Mouse (Mus musculus) cerebellum, adult (tissue): ENCODE data around the gene Tgfbi.
A peak's percentile ranks its signal among the peaks of the same experiment; 100 is the strongest.

ENCODE experiments used
- ATAC-seq: cut with Nextera tagmentation; 2 replicates; pipeline ENCODE4 v1.9.2; 2017; ENCODE audit warnings: mild to moderate bottlenecking, moderate library complexity, mixed read lengths; ENCODE audit not compliant: insufficient number of reproducible peaks, low FRiP score, low TSS enrichment

The Tgfbi gene

GRCm38 (mm10) chr13:56609103-56609856 is at the start of gene Tgfbi:
TSS of gene Tgfbi (plus strand) at chr13:56609523.
- no peak for ATAC-seq

GRCm38 (mm10) chr13:56559841-56560370 is 49.4 kb upstream of the Tgfbi start:
- no peak for ATAC-seq

GRCm38 (mm10) chr13:56561129-56561528 is 48.2 kb upstream of the Tgfbi start:
- no peak for ATAC-seq

GRCm38 (mm10) chr13:56563075-56563474 is 46.2 kb upstream of the Tgfbi start:
- ATAC-seq, result no peak

- no peak for ATAC-seq
Measured at GRCm38 (mm10) chr13:56566336-56566735, 43.0 kb upstream of the Tgfbi start.

- ATAC-seq, result no peak
Measured at GRCm38 (mm10) chr13:56571645-56572044, 37.7 kb upstream of the Tgfbi start.

GRCm38 (mm10) chr13:56575074-56575473 is 34.2 kb upstream of the Tgfbi start:
- no peak for ATAC-seq

- no peak for ATAC-seq
Measured at GRCm38 (mm10) chr13:56575701-56576321, 33.5 kb upstream of the Tgfbi start.

GRCm38 (mm10) chr13:56578097-56578496 is 31.2 kb upstream of the Tgfbi start:
- no peak for ATAC-seq

GRCm38 (mm10) chr13:56580450-56580849 is 28.9 kb upstream of the Tgfbi start:
- no peak for ATAC-seq

- ATAC-seq, result no peak
Measured at GRCm38 (mm10) chr13:56581512-56581911, 27.8 kb upstream of the Tgfbi start.

- 0 out of 2 replicates have a peak, but pooled peaks have one; percentile 10 for ATAC-seq
Measured at GRCm38 (mm10) chr13:56581961-56582434, 27.3 kb upstream of the Tgfbi start.

GRCm38 (mm10) chr13:56582720-56583119 is 26.6 kb upstream of the Tgfbi start:
- no peak for ATAC-seq

- ATAC-seq, result no peak
Measured at GRCm38 (mm10) chr13:56586046-56586445, 23.3 kb upstream of the Tgfbi start.

GRCm38 (mm10) chr13:56588454-56589117 is 20.7 kb upstream of the Tgfbi start:
- ATAC-seq, result no peak

GRCm38 (mm10) chr13:56590202-56590601 is 19.1 kb upstream of the Tgfbi start:
- ATAC-seq, result no peak

GRCm38 (mm10) chr13:56591191-56591590 is 18.1 kb upstream of the Tgfbi start:
- no peak for ATAC-seq

- no peak for ATAC-seq
Measured at GRCm38 (mm10) chr13:56591939-56592338, 17.4 kb upstream of the Tgfbi start.

- no peak for ATAC-seq
Measured at GRCm38 (mm10) chr13:56593196-56593595, 16.1 kb upstream of the Tgfbi start.

- no peak for ATAC-seq
Measured at GRCm38 (mm10) chr13:56593961-56594391, 15.3 kb upstream of the Tgfbi start.

GRCm38 (mm10) chr13:56595246-56595645 is 14.1 kb upstream of the Tgfbi start:
- ATAC-seq, result no peak
